Mouse (Mus musculus): ENCODE measurements at regions not wholly inside any gene's neighbourhood (a gene's known extent, or its start where the extent isn't known, plus 50 kb on each side); places are given as distances from the start of the nearest gene placed in this dataset.

GRCm38 (mm10) chr15:63255736-63256135 lies 589.2 kb downstream of the Gsdmc2 start:
- TF ChIP-seq POLR2A (IDR thresholded peaks at IDR 0.05; ENCODE audit: insufficient read depth, low read length) (no peak), CTCF (IDR thresholded peaks at IDR 0.05; ENCODE audit: low read depth, low read length) (no peak)
